Mouse (Mus musculus) frontal cortex, adult (tissue): ENCODE measurements around the gene Dcakd.
A peak's percentile ranks its signal among the peaks of the same experiment; 100 is the strongest.

Experiments used
- ATAC-seq: cut with Nextera tagmentation; 2 replicates; pipeline ENCODE4 v1.9.2; 2017; ENCODE audit warnings: mild to moderate bottlenecking, moderate library complexity, mixed read lengths; ENCODE audit not compliant: low TSS enrichment

The Dcakd gene

GRCm38 (mm10) chr11:103006286-103007000 is 21.7 kb downstream of the Dcakd start:
- ATAC-seq: no peak

GRCm38 (mm10) chr11:103005254-103005981 is 22.7 kb downstream of the Dcakd start:
- peak; percentile 7; the same call in 1 of the 2 replicates for ATAC-seq

- no peak for ATAC-seq
Measured at GRCm38 (mm10) chr11:103004852-103005251, 23.3 kb downstream of the Dcakd start.

- ATAC-seq: peak; percentile 93
Measured at GRCm38 (mm10) chr11:103003210-103003609, 24.9 kb downstream of the Dcakd start.

- ATAC-seq: no peak
Measured at GRCm38 (mm10) chr11:103001063-103001462, 27.1 kb downstream of the Dcakd start.

- no peak for ATAC-seq
Measured at GRCm38 (mm10) chr11:103000111-103000510, 28.0 kb downstream of the Dcakd start.

GRCm38 (mm10) chr11:102999317-102999970 is 28.7 kb downstream of the Dcakd start:
- ATAC-seq: no peak

- ATAC-seq: no peak
Measured at GRCm38 (mm10) chr11:102998577-102999316, 29.4 kb downstream of the Dcakd start.

GRCm38 (mm10) chr11:102998254-102998576 is 29.9 kb downstream of the Dcakd start:
- no peak for ATAC-seq

- no peak for ATAC-seq
Measured at GRCm38 (mm10) chr11:102996991-102997770, 31.0 kb downstream of the Dcakd start.

- peak; percentile 56; the same call in 1 of the 2 replicates for ATAC-seq
Measured at GRCm38 (mm10) chr11:102996385-102996784, 31.7 kb downstream of the Dcakd start.

GRCm38 (mm10) chr11:102994952-102995351 is 33.2 kb downstream of the Dcakd start:
- ATAC-seq: no peak

GRCm38 (mm10) chr11:102993420-102994029 is 34.6 kb downstream of the Dcakd start:
- ATAC-seq: no peak

GRCm38 (mm10) chr11:102992940-102993339 is 35.2 kb downstream of the Dcakd start:
- no peak for ATAC-seq

GRCm38 (mm10) chr11:102991681-102992080 is 36.5 kb downstream of the Dcakd start:
- no peak for ATAC-seq

GRCm38 (mm10) chr11:102990152-102990663 is 37.9 kb downstream of the Dcakd start:
- peak; percentile 60; the same call in 1 of the 2 replicates for ATAC-seq

- ATAC-seq: no peak
Measured at GRCm38 (mm10) chr11:102989641-102990151, 38.4 kb downstream of the Dcakd start.

GRCm38 (mm10) chr11:102985160-102985559 is 43.0 kb downstream of the Dcakd start:
- no peak for ATAC-seq

- ATAC-seq: no peak
Measured at GRCm38 (mm10) chr11:102984615-102985014, 43.5 kb downstream of the Dcakd start.

- no peak for ATAC-seq
Measured at GRCm38 (mm10) chr11:102984086-102984485, 44.0 kb downstream of the Dcakd start.
